Mouse (Mus musculus) kidney, postnatal 0 days (tissue): ENCODE results near the gene Plce1. TPM values are rescaled to one million over a fixed set of nuclear protein-coding genes. Genes with fewer than 3 reads are reported as not detected.

Experiments
- ATAC-seq: fragments of 200-750 bp; cut with Nextera tagmentation; replicated peaks from 2 replicates; pipeline ENCODE4 v1.8.0; 2017; ENCODE audit warnings: low read depth, moderate number of reproducible peaks, moderate TSS enrichment, moderate library complexity; ENCODE audit not compliant: low FRiP score
- DNase-seq: peaks from one replicate; pipeline ENCODE4 v3.0.0-alpha.2; 2016; ENCODE audit warnings: low spot score
- H3K27ac ChIP-seq: fragments of 300-500 bp; sonication (generic); 2 replicates; pipeline ENCODE4 v1.5.1; 2014; ENCODE audit warnings: mild to moderate bottlenecking
- H3K27me3 ChIP-seq: fragments of 300-500 bp; sonication (generic); 2 replicates; pipeline ENCODE4 v1.6.1; 2014; ENCODE audit warnings: low read length, mixed read lengths; ENCODE audit not compliant: insufficient read depth
- H3K36me3 ChIP-seq: fragments of 300-500 bp; sonication (generic); 2 replicates; pipeline ENCODE4 v1.6.1; 2014; ENCODE audit warnings: low read length, mixed read lengths; ENCODE audit not compliant: insufficient read depth
- H3K4me1 ChIP-seq: fragments of 300-500 bp; sonication (generic); replicated peaks from 2 replicates; pipeline ENCODE4 v1.6.1; 2014; ENCODE audit warnings: antibody characterized with exemption, low read length, mixed read lengths; ENCODE audit not compliant: insufficient read depth
- H3K4me2 ChIP-seq: fragments of 300-500 bp; sonication (generic); 2 replicates; pipeline ENCODE4 v1.6.1; 2014; ENCODE audit warnings: mild to moderate bottlenecking, low read length, moderate library complexity, mixed read lengths
- H3K4me3 ChIP-seq: fragments of 300-500 bp; sonication (generic); replicated peaks from 2 replicates; pipeline ENCODE4 v1.5.1; 2014; ENCODE audit warnings: low read depth, low read length
- H3K9ac ChIP-seq: fragments of 300-500 bp; sonication (generic); 2 replicates; pipeline ENCODE4 v1.6.1; 2014; ENCODE audit warnings: low read depth, low read length
- H3K9me3 ChIP-seq: fragments of 300-500 bp; sonication (generic); replicated peaks from 2 replicates; pipeline ENCODE4 v1.6.1; 2016; ENCODE audit warnings: low read length, inconsistent platforms, mixed read lengths
- CTCF ChIP-seq: IDR thresholded peaks from 2 replicates; pipeline ENCODE4 v1.5.1; 2016; ENCODE audit warnings: antibody characterized with exemption, low read depth, mild to moderate bottlenecking, moderate library complexity
- WGBS: fragments of 180-500 bp; shearing (Covaris S2); extraction: QIAGEN DNeasy Blood & Tissue Kit; methylation state at CpG from one replicate; pipeline ENCODE4 v1.1.7; 2014; 5-methylcytosine and 5-hydroxymethylcytosine counted together
- polyA plus RNA-seq: library from polyadenylated mRNA; unstranded; fragments of >200 nt; fragmentation: Nextera tagmentation; extraction: Ambion mirVana; gene quantifications from 2 replicates; pipeline ENCODE4 v1.2.1, GENCODE M21; 2015

The Plce1 gene
- polyA plus RNA-seq, 1 experiment from 2014 or later = 3.9 TPM

DNA sequence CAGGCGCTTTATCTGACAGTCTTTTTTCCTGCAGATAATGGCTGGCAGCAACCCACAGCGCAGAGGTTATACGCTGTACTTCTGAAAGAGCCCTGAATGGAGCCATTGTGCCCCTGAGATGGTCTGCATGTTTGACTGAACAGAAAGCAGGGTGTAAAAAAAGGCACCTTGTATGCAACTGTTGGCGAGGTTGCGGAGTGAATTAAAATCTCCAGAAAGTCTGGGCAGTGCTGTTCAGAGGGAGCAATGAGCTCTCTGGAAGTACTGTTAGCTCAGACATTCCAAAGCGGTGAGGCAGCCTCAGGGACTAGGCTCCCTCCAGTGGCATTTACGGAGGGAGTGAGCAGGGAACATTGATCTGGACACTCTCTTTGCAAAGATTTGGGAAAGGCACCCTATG is 2.0 kb upstream of the Plce1 start:
- no peak overlapping the region for H3K4me2 ChIP-seq
- ATAC-seq (no peak), DNase-seq (peak; percentile 63)
- H3K4me3 ChIP-seq = no peak overlapping the region
- no peaks in the 10 kb centered on the region for H3K9me3 ChIP-seq
- peak; percentile 47; the same call in 1 of the 2 replicates for TF ChIP-seq CTCF
- 37% methylated on average over 7 of the region's 7 CpGs for whole genome bisulfite sequencing
- no peak overlapping the region for H3K9ac ChIP-seq
- H3K36me3 ChIP-seq = no peaks in the 10 kb centered on the region
- H3K27ac ChIP-seq = no peak overlapping the region
- H3K27me3 ChIP-seq = peaks cover 5% of the 10 kb centered on the region
- H3K4me1 ChIP-seq = no peaks in the 10 kb centered on the region

DNA sequence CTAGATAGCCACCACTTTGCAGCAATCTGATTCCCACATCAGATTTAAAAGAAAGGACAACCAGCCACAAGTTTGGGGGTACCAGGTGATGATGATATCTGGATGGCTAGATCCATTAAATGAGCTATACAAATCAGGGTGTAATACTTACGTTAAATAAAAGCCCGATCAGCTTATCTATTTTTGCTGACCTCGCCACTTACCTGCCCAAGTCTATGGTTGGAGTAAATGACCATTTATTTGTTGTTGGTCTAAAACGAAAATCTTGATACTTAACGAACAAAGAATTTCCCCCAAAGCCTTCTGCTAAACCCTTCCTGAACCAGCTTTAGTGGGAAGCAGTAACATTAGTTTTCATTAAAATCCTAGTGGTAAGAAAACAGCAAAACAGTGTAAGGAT is 1.4 kb upstream of the Plce1 start:
- peaks cover 5% of the 10 kb centered on the region for H3K27me3 ChIP-seq
- WGBS = 79% methylated on average over 5 of the region's 5 CpGs
- no peak for ATAC-seq

DNA sequence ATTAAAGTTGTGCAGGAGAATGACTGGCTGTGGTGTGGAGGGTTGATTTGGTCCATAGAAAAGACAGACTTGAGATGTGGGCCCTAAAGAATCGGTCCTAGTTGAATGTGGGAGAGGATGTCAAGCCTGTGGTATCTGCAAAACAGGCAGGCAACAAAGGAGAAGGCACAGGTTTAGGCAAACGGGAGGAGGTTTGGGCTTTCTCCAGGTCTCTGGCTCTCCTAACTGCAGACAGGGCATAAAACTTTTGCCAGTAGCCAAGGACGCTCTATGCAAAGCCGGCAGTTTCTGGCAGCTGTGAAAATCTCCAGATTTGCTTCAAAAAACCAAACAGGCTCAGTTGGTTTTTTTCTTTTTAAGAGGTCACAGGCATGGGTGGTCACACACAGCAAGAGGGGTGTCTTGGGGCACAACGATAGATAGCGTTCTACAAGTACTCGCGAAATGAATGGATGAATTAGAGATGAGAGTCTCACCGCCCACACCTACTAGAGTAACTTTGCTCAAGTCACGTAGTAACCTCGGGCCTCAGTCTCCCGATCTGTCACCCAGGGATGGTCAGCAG is 671 bp upstream of the Plce1 start:
- WGBS = 14% methylated on average over 12 of the region's 12 CpGs
- no peak; the same call in 1 of the 2 replicates for ATAC-seq

More for the DNA sequence above, 1.4 kb upstream of the Plce1 start:
- no peaks in the 10 kb centered on the region for H3K36me3 ChIP-seq
- DNase-seq = no peak
- no peaks in the 10 kb centered on the region for H3K9me3 ChIP-seq
- H3K4me3 ChIP-seq = no peak overlapping the region
- H3K4me2 ChIP-seq = no peak overlapping the region
- no peak for TF ChIP-seq CTCF
- no peak overlapping the region for H3K27ac ChIP-seq
- H3K4me1 ChIP-seq = no peaks in the 10 kb centered on the region
- no peak overlapping the region for H3K9ac ChIP-seq

DNA sequence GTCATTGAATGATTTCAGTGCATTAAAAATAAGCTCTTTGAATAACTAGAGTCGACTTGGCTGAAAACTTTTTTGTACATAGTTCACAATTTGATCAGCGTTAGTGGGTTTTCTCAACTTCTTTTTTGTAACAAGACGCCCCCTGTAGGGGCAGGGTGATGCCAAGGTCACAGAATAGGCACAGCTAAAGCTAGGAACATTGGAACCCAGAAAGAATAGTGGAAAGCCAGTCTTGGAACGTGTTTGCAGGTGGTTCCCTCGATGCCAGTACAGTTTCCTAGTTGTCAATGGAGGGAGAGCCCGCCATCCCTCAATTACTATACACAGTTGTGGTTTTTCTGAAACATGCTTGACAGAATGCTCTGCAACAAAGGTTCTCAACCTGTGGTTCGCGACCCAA is 997 bp downstream of the Plce1 start:
- H3K9me3 ChIP-seq = no peaks in the 10 kb centered on the region
- no peak overlapping the region for H3K27ac ChIP-seq
- H3K9ac ChIP-seq = no peak overlapping the region
- no peaks in the 10 kb centered on the region for H3K36me3 ChIP-seq
- H3K27me3 ChIP-seq = peaks cover 5% of the 10 kb centered on the region
- ATAC-seq (no peak), DNase-seq (no peak)
- no peak; the same call in 1 of the 2 replicates for TF ChIP-seq CTCF
- peak overlapping the region; percentile 93 for H3K4me2 ChIP-seq
- no peaks in the 10 kb centered on the region for H3K4me1 ChIP-seq
- H3K4me3 ChIP-seq = peak overlapping the region; percentile 48
- 23% methylated on average over 8 of the region's 8 CpGs for WGBS

More for the DNA sequence above, 671 bp upstream of the Plce1 start:
- Histone ChIP-seq H3K4me3 (peak overlapping the region; percentile 48), H3K36me3 (no peaks in the 10 kb centered on the region), H3K4me2 (peak overlapping the region; percentile 93), H3K4me1 (no peaks in the 10 kb centered on the region), H3K27ac (no peak overlapping the region), H3K9me3 (no peaks in the 10 kb centered on the region), H3K27me3 (peaks cover 5% of the 10 kb centered on the region), H3K9ac (no peak overlapping the region)
- no peak for DNase-seq
- TF ChIP-seq CTCF = no peak

DNA sequence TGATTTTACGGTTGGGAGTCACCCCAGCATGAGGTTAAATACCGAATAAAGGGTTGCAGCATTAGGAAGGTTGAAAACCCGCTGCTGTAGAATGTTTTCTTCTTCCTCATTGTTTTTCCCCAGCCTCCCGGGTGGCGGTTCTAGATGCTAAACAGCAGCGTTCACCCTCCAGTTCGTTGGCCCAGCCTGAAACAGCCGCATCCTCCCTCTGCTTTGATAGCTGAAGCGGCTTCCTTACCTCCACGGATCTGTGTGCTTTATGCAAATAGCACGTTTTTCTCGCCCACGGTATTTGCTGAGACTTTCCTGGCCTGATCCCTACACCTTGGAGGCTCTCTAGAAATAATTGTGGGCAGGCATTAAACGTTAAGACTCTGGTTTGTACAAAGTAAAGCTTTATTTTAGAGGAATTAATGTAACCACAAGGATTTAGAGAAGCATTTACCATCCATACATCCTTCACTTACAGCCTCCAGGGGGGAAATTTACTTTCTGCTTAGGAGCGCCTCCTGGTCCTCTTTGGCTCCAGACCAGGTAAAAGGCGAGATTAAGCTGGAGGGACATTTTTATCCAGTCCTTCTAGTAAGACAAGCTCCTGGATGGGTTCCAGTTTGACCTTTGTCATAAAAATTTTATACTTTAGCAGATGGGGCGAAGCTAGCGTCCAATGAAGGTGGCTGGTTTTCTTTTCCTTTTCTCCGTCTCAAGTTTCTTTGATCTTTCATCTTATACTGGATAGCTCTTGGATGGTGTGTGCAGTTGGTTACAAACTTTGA is 1.7 kb downstream of the Plce1 start:
- ATAC-seq (no peak), DNase-seq (no peak)
- peaks cover 5% of the 10 kb centered on the region for H3K27me3 ChIP-seq
- H3K4me2 ChIP-seq = peak overlapping the region; percentile 93; the same call in 1 of the 2 replicates
- H3K9me3 ChIP-seq = no peaks in the 10 kb centered on the region
- H3K36me3 ChIP-seq = no peaks in the 10 kb centered on the region
- H3K9ac ChIP-seq = no peak overlapping the region
- no peak for TF ChIP-seq CTCF
- 23% methylated on average over 19 of the region's 19 CpGs for whole genome bisulfite sequencing
- H3K27ac ChIP-seq = no peak overlapping the region
- H3K4me1 ChIP-seq = no peaks in the 10 kb centered on the region
- no peak overlapping the region for H3K4me3 ChIP-seq

DNA sequence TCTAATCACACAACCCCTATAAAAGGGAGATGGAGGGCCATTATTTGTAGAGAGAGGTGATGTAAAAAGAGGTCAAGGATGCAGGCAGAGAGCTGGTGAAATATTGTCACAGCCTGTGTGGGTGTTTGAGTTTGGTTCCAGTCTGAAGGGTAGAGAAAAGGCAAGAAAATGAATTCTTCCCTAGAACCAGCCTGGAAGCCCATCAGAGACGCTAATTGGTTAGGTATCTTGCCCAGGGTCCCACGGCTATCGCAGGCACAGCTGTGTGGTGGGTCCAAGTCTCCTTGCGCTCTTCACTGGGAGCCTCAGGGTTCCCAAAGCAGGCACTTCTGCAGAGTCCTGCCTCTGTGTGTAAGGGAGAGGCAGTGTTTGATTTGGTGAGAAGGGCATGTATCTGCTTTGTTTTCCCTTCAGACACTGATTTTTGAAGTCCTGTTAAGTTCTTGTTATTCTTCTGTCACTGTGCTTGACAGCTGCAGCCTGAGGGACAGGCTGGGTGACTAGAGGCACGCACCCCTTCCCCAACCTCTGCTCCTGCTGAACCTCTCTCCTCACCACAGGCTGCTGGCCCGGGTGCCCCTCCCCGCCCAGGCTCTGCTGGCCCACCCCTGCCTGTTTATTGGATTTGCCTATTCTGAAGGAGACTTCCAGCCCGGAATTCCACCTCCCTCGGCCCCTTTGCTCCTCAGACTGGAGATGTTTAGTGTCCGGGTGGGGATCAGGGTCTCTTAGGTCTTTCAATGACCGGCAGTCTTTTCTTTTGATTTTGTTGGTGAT is 5.1 kb downstream of the Plce1 start:
- Histone ChIP-seq H3K4me1 (no peaks in the 10 kb centered on the region), H3K9ac (no peak overlapping the region), H3K36me3 (no peaks in the 10 kb centered on the region), H3K4me2 (0 out of 2 replicates have a peak overlapping the region, but pooled peaks have one; percentile 7), H3K27ac (peak overlapping the region; percentile 28; the same call in 1 of the 2 replicates), H3K4me3 (no peak overlapping the region), H3K27me3 (no peaks in the 10 kb centered on the region; the same call in 1 of the 2 replicates), H3K9me3 (no peaks in the 10 kb centered on the region)
- no peak for TF ChIP-seq CTCF
- ATAC-seq (no peak), DNase-seq (no peak)
- WGBS = 18% methylated on average over 11 of the region's 11 CpGs
